Mouse (Mus musculus) cerebellum, adult (tissue): Measurements from ENCODE around the gene Rabl6.
"Not testable (repeated sequence)": the region's sequence is repeated elsewhere in the genome, so short reads cannot be mapped to it uniquely, and the experiment has no call there.

Source experiments
- ATAC-seq: cut with Nextera tagmentation; 2 replicates; pipeline ENCODE4 v1.9.2; 2017; ENCODE audit warnings: mild to moderate bottlenecking, moderate library complexity, mixed read lengths; ENCODE audit not compliant: insufficient number of reproducible peaks, low FRiP score, low TSS enrichment

The Rabl6 gene

DNA sequence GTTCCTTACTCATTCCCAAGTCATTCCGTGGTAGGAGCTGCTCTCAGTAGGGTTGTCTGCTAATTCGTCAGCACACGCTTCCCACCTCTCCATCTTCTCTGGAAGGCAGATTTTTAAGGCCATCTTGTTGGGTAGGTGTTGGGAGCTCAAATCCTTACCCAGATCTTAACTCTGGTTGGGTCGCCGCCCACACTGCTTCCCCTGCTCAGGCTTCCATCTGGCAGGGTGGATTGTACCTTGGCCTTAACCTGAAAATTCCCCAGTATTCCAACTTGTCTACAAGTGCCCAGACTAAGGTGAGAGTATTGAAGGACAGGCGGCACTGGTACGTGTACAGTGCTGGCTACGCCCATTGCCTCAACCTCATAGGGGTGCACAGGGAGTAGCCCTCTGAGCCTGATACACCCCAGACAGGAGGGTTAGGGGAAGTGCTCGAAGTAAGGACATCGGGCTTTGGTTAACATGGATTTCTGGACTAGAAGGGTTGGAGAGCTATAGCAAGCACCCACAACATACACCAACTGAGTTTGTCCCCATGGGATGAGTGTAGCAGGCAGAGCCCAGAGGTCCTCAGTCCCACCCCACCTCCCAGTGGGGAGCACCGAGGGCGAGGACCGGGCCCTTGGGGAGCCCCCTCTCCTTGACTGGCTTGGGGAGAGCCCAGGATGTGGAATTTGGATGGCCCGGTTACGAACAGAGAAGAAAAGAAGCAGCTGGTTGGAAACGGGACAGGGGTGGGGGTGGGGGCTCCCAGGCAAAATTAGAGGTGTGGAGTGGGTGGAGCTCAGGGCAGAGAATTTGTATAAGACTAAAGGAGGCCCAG lies 32.1 kb downstream of the Rabl6 start:
- no peak for ATAC-seq

DNA sequence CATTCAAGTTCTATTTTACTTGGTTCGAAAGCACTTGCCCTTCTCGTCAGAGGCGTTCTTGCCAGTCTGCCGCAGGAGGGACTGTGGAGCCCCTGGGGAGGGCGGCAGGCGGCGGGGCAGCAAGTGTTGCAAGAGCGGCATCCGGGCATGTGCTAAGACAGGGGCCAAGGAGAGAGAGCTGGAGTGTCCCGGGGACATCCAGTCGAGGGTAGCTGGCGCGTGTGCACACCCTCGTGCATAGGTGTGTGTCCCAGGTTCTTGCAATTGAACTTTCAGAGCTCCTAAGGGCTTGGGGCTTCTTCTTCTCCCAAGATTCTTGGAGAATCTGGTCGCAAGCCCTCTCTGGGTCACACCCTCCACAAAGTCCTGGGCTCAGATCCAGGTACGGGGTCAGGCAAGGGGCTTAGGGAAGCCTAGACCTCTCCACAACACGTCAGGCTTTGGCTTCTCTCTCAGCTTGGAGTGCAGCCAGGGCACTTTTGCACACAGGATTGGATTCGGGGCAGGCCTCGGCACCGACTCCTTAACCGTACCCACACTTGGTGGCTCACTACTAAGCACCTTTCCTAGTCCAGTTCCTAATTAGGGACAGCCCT lies 32.8 kb downstream of the Rabl6 start:
- ATAC-seq: no peak

DNA sequence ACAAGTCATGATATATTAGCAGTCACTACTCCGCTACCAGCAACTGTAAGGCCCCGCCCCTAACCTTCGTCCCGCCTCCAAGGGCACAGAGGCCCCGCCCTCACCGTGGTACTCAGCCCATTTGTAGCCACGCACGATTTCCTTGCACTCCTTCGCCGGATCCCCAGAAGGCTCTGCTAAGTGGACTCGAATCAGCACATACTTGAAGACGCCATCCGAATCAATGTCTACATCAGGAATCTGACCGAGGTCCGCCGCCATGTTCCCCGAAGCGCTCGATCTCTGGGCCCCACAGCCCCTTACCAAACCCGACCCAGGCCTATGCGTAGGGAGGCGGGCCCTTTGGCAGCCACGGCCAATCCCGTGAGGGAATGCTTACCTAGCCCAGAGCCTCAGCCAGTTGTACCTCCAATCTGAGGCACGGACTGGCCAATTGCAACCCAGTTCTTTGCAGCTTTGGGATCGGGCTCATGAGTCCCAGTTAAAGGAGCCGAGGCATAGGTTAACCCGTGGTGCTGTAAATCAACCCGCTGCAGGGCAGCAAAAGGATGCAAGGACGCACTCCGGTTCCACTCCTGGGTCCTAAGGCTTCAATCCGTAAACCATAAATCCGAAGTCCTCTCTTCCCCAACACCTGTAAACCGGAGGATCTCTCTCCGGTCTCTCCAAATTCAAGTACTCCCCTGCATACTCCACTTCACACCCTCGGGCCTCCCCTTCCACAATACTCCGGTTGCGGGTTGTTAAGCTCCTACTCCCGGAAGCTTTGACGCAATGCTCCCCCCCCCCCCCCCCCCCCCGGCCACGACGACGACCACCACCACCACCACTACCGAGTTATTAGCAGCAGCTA lies 33.5 kb downstream of the Rabl6 start, which contains the start of the genes Mamdc4 and Phpt1:
Gene Mamdc4 (minus strand): TSS at position 267 of the 853 bp plus-strand sequence.
Gene Phpt1 (minus strand): TSS at position 646 of the 853 bp plus-strand sequence.
- ATAC-seq: peak; percentile 91

DNA sequence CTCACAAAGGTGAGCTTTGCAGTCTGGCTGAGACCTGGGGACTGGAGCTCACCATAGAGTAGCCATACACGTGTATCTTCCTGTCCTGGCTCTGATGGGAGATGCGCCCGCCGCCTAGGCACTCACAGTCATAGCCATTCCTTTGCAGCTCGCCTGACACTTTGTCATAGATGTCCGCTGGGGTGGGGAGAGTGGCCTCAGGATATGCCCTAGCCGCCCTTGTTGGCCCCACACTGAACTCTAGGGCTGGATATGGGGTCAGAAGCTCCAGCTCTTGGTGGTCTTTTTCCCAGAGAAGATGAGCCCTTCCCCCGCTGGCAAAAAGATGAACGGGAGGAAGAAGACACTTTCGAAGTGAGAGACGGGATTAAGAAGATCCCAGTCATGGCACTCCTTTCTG lies 34.2 kb downstream of the Rabl6 start:
- no peak for ATAC-seq

DNA sequence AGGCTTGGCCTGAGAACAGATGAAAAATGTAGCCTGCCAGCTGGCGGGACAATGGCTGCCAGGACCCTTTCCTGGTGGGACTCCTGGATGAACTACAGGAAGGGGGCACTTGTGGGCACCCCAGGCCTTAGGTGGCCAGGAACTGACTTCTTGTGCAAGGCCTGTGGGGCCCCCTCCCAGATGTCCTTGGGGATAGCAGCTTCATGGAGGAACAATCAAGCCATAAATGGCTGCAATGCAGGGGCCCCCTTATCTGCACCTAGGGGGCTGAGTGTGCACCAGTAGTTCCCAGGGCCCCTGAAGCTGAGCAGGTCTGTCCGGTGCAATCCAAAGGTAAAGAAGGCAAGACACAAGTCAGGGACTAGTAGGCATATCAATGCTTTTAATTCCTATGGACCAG lies 35.3 kb downstream of the Rabl6 start:
- no peak for ATAC-seq

DNA sequence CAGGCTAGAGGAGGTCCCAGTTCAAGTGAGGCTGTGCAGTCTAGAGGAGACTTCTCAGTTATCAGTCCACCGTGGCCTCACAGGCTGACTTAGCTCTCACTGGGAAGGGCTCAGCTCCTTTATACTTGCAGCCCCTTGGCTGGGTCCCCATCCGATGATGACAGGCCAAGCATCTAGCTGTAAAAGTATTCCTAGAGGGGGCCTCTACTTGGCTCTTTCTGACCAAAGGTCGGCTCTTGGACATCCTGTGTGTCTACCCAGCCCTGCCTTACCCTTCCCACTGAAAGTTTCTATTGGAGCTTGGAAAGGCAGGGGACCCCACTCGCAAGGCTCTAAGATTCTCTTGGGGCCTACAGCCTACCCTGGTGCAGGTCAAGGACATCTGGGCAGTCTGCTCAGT lies 37.1 kb downstream of the Rabl6 start:
- no peak for ATAC-seq

DNA sequence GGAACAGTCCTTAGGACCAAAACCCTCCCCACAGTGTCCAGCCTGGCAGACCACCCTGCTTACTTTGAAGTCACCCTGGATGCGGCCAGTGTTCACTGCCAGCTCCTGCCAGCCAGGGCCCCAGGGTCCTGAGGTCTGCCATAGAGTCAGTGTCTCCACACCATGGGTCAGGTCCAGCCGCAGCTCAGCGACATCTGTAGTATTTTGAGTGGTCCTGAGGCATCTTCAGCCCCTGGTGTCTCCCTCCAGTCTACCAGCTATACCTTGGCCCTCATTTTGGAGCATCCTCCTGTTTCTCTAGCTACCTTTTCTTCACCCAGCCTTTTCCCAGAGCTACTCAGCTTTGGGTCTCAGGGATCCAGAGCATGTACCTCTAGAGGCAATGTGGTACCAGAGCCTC lies 39.0 kb downstream of the Rabl6 start:
- no peak for ATAC-seq

DNA sequence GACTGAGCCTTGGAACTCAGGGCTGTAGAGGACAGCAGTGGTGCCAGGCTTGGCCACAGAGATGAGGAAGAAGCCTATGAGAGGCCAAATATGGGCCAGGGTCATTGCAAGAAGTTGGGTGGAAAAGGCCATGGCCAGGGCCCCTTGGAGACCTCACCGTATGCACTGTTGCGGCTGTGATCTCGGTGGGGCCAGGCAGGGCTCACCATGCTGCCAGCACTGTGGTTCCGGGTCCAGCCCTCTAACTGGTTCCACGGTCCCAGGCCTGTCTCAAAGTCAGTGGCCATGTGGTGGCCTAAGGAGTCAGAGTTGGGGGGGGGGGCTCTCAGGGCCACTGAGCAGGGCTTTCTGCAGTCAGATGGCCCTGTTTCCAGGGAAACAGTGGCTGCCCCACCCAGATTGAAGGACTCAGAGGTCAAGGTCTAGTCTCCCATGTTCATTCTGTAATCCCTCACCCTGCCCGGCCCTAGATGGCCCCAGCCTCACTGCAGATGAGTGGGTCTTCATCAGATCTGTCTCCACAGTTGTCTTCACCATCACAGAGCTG lies 39.8 kb downstream of the Rabl6 start:
- ATAC-seq: no peak

DNA sequence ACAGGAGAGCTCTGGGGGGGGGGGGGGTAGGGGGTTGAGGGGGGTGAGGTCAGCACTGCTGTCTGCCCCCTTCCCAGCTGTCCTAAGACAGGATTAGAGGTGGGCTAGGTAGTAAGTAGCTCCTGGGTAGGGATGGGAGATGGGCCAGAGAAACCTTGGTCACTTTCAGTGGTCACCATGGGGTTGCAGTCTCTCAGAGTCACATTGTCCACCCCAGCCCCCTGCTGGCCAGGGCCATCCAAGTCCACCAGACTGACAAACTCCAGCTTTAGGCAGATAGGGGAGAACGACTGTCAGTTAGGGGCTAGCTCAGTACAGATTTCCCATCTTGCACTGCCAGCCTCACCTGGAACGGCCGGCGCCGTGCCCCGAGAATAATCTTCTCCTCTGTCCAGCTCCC lies 41.8 kb downstream of the Rabl6 start:
- ATAC-seq: no peak

DNA sequence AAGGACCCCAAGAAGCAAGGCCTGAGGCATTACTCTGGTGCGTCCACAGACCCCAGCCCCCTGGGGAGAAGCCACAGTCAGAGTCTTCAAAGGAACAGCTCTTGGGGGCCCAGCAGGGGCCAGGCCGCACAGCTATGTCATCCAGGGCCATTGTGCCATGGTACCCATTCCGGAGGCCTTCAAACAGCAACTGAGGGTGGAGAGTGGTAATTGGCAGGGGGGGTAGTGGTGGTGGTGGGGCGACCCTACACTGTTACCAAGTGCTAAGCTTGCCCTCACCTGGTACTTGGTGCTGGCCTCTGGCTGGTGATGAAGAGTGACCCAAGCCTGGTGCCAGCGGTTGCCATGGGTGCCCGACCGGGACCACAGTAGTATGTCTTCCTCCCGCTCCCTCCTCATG lies 42.6 kb downstream of the Rabl6 start:
- no peak for ATAC-seq

DNA sequence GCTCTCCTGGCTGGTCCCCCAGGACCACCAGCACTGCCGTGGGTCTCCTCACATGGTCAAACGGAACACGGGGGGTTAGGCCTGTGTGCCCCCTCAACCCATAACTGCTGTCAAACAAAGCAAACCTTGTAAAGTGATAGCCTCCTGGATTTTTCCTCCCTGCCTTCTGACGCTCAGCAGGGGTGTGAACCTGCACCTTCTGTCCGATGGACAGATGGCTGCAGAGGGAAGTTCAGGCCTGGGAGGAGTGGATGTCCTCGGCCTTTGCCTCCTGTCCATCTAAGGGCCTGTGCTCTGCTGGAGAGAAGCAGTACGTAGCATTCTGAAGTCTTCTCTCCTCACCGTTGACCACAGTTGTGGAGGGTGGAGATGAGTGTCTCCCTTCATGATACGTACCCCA lies 46.4 kb downstream of the Rabl6 start:
- ATAC-seq: no peak

DNA sequence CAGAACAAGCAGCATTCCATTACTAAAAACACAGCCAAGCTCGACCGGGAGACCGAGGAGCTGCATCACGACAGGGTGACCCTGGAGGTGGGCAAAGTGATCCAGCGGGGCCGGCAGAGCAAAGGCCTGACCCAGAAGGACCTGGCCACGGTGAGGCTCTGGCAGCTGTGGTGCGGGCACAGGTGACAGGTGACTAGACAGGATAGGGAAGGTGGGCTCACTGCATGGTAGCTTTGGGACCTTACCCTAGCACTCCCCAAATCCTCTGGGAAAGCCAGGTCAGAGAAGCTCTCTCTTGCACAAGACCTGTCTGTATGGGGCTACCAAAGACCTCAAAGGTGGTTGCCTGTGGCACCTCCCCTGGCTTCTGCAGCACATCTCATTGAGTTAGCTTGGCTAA lies 47.8 kb downstream of the Rabl6 start:
- no peak for ATAC-seq

DNA sequence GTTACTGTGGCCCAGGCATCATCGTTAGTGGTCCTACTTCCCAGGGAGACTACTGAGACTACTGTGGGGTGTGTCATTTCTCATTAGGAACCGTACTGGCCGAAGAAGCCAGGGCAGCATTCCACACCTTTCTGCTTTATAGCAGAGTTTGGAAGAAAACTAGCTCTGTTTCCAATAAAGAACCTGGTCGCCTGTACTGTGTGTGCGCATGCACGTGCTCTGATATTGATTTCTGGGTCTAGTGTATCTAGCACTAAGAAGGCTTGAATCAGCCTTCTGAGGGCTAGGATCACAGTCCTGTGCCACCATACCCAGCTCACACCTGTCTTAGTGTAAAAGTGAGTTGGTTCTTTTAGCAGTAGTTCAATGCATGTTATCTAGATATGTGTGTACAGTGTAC lies 49.5 kb downstream of the Rabl6 start:
- no peak for ATAC-seq

DNA sequence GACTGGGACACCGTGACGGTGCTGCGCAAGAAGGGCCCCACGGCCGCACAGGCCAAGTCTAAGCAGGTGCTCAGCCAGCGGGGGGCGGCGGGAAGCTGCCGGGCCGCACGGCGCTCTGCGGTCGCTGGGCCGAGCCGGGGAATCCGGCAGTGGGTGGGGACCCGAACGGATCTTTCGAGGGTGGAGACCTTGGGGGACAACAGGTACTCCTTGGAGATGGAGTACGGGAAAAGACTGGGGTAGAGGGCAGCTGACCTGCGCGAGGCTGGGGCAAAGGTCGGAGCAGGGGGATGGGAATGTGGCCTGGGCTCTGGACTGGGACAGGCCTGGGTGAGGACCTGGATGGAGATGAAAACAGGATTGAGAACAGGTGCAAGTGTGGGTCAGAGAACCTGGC lies 50.4 kb downstream of the Rabl6 start:
- ATAC-seq: no peak

DNA sequence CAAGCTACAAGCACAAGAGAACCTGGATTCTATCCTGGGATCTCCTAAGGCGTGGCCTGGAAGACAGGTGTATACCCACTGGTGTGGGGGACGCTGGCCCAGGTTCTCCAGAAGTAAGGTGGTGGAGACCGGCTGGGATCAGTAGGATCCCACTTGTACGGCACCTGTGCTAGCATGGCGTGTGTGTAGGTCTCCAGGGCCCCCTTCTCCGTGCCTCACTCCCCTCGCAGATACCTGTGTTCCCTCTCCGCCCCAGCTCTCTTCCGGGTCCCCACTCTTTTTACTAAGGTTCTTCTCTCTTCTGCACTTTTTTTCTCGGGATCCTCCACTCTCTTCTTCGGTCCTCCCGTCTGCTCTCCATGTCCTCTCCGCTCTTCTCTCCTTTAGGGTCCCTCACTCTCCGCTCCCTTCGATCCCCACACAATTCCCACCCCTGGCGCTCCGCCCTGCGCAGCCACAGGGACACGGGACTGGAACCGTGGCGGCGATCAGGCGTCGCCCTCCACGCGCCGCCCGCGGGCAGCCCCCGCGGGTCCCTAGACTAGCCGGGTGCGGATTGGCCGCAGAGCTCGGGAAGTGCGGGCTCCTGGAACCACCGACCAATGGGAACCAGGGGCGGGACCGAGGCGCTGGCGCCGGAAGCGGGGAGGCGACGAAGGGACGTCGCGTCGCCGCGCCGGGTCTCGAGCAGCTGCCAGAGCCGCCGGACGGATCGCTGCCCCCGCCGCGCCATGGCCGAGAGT lies 50.9 kb downstream of the Rabl6 start, which contains the start of gene Edf1:
Gene Edf1 (plus strand): TSS at position 627 of the 743 bp plus-strand sequence.
- ATAC-seq: peak; percentile 90

DNA sequence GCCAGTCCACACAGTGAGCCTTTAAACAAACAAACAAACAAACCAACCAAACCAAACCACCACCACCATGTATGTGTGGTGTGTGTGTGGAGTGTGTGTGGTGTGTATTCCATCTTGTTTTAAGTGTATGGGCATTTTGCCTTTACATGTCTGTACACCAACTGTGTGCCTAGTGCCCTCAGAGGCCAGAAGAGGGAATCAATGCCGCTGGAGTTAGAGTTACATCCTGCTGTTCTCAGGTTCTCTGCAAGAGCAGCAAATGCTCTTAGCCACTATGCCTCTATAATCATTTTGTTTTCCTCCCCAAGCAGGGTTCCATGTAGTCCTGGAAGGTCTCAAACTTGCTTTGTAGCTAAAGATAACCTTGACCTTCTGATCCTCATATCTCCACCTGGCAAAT lies 52.0 kb downstream of the Rabl6 start:
- ATAC-seq: no peak

DNA sequence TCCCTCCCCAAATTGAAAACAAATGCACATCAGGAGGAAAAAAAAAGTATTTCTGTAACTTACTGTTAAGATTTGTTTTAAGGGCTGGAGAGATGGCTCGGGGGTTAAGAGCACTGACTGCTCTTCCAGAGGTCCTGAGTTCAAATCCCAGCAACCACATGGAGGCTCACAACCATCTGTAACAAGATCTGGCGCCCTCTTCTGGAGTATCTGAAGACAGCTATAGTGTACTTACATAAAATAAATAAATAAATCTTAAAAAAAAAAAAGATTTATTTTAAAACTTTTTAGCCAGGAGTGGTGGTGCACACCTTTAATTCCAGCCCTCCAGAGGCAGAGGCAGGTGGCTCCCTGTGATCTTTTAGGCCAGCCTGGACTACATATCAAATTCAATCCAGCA lies 52.8 kb downstream of the Rabl6 start:
- ATAC-seq: not testable (repeated sequence)

DNA sequence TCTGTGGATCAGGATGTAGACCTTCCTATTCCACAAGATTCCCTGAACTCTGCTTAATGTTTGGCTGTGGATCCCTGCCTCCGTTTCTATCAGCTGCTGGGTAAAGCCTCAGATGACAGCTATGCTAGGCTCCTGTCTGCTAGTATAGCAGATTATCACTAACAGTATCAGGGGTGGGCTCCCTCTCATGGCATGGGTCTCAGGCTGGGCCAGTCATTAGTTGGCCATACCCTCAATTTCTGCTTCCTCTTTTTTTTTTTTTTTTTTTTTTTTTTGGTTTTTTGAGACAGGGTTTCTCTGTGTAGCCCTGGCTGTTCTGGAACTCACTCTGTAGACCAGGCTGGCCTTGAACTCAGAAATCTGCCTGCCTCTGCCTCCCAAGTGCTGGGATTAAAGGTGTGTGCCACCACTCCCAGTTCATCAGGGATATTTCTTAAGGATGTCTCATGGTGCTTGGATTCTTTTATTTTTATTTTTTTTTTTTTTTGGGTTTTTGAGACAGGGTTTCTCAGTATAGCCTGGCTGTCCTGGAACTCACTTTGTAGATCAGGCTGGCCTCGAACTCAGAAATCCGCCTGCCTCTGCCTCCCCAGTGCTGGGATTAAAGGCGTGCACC lies 55.0 kb downstream of the Rabl6 start:
- not testable (repeated sequence) for ATAC-seq

DNA sequence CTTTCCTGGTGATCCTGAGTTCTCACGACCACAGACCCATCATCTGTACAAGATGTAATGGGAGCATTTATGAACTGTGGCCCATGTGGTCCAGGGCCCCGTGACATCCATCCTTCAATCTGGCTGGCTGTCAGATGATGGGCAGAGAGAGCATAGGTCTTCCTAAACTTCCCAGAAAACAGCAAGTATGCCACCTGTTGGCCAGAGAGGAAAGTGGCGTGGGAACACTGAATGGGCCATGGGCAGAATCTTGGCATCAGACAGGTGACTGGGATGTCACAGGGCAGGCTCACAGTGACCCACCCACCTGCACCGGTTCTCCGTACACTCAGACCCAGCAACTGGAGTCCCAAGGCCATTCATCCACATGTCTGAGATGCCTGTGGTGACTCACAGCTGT lies 57.1 kb downstream of the Rabl6 start:
- ATAC-seq: no peak
